8 mouse cellular contexts compared by ENCODE assay signal in genomic region chr11:4638261-4638660, GRCm38 (mm10). TPM values are rescaled to one million over a fixed set of nuclear protein-coding genes. Genes with fewer than 3 reads are reported as not detected.
A peak's percentile ranks its signal among the peaks of the same experiment; 100 is the strongest.
DNase-seq lines count a peak whose midpoint lies in the region; ATAC-seq and TF ChIP-seq lines count a peak whose summit lies in the region.

No protein-coding gene starts in this region.

- no peaks in the 10 kb centered on the region for H3K27me3 ChIP-seq in heart, embryonic 13.5 days (replicated peaks)
- H3K27me3 ChIP-seq in forebrain, embryonic 16.5 days (replicated peaks; ENCODE audit: control insufficient read depth, insufficient read depth, low read length), result no peaks in the 10 kb centered on the region

- peak overlapping the region; percentile 87 for H3K4me3 ChIP-seq in heart, embryonic 13.5 days
- H3K4me3 ChIP-seq in ES-E14 (ENCODE audit: insufficient read depth in 1 of 2, low read depth in 1 of 2, low read length in 2 of 2, poor library complexity in 1 of 2, severe bottlenecking in 1 of 2) (peak overlapping the region; percentile 86 to 99), macrophage (ENCODE audit: inconsistent target) (peak overlapping the region; percentile 81)
- peak overlapping the region; percentile 79 for H3K4me3 ChIP-seq in forebrain, embryonic 16.5 days (replicated peaks; ENCODE audit: low read length)

- peak overlapping the region; percentile 87 for H3K9ac ChIP-seq in heart, embryonic 13.5 days
- peak overlapping the region; percentile 96 for H3K9ac ChIP-seq in ES-E14 (ENCODE audit: insufficient read depth, low read depth, low read length, poor library complexity, severe bottlenecking)
- peak overlapping the region; percentile 81 for H3K9ac ChIP-seq in forebrain, embryonic 16.5 days (replicated peaks; ENCODE audit: low read depth, low read length)

- DNase-seq in heart, adult 8-10 months (ENCODE audit: low spot score), result no peak
- no peak for DNase-seq in ES-E14 (ENCODE audit: low read depth, low spot score)
- DNase-seq in left cerebral cortex, postnatal 36 days (ENCODE audit: low spot score in 2 of 2), result no peak
- DNase-seq in adrenal gland, postnatal 36 days, result no peak
- no peak for DNase-seq in adrenal gland, postnatal 14 days

- no peak for ATAC-seq in heart, embryonic 13.5 days (ENCODE audit: extremely low read depth, insufficient number of reproducible peaks, low FRiP score, low TSS enrichment)
- peak; percentile 24; the same call in 1 of the 2 replicates for ATAC-seq in forebrain, embryonic 16.5 days

- intact Hi-C loops in left cerebral cortex, postnatal 36 days (cut with DNase I), result no loop called here

- peak overlapping the region; percentile 75; the same call in 1 of the 2 replicates for H3K27ac ChIP-seq in heart, embryonic 13.5 days (replicated peaks)
- H3K27ac ChIP-seq in ES-E14 (ENCODE audit: insufficient read depth, low read depth, low read length, poor library complexity, severe bottlenecking) (no peak overlapping the region), macrophage (peak overlapping the region; percentile 52)
- H3K27ac ChIP-seq in forebrain, embryonic 16.5 days (ENCODE audit: low read length), result no peak overlapping the region

- peaks cover 56% of the 10 kb centered on the region for H3K79me2 ChIP-seq in macrophage (ENCODE audit: inconsistent target)

- in situ Hi-C loops in ES-E14 (cut with MboI; ENCODE audit: low sequenced_read_pairs in 2 of 2, unreplicated experiment in 2 of 2), result no loop called here

- 11% methylated on average over 7 of the region's 7 CpGs for WGBS in heart, embryonic 13.5 days
- WGBS in forebrain, embryonic 16.5 days, result 26% methylated on average over 7 of the region's 7 CpGs
- whole genome bisulfite sequencing in macrophage (ENCODE audit: missing documents), result 15% methylated on average over 7 of the region's 7 CpGs

- no peaks in the 10 kb centered on the region for H3K9me3 ChIP-seq in heart, embryonic 13.5 days
- H3K9me3 ChIP-seq in ES-E14 (ENCODE audit: control insufficient read depth, insufficient read depth, low read depth, low read length), result no peaks in the 10 kb centered on the region
- no peaks in the 10 kb centered on the region for H3K9me3 ChIP-seq in forebrain, embryonic 16.5 days (ENCODE audit: control insufficient read depth, low read length)

- peak overlapping the region; percentile 83 for H3K4me2 ChIP-seq in heart, embryonic 13.5 days
- H3K4me2 ChIP-seq in forebrain, embryonic 16.5 days (ENCODE audit: low read length), result peak overlapping the region; percentile 86

- H3K4me1 ChIP-seq in heart, embryonic 13.5 days, result peaks cover 23% of the 10 kb centered on the region
- peaks cover 1 to 14% of the 10 kb centered on the region in 2 experiments; a peak in 3 of 4 replicates for H3K4me1 ChIP-seq in ES-E14 (ENCODE audit: control insufficient read depth in 2 of 2, insufficient read depth in 2 of 2, low read length in 2 of 2, poor library complexity in 1 of 2)
- peaks cover 11% of the 10 kb centered on the region for H3K4me1 ChIP-seq in forebrain, embryonic 16.5 days (replicated peaks; ENCODE audit: control insufficient read depth, insufficient read depth, low read length)

- peaks cover 23% of the 10 kb centered on the region for H3K36me3 ChIP-seq in heart, embryonic 13.5 days
- H3K36me3 ChIP-seq in ES-E14 (ENCODE audit: control insufficient read depth, insufficient read depth, low read length, poor library complexity, severe bottlenecking), result peaks cover 8% of the 10 kb centered on the region; the same call in 1 of the 2 replicates
- no peaks in the 10 kb centered on the region for H3K36me3 ChIP-seq in forebrain, embryonic 16.5 days (ENCODE audit: control insufficient read depth, insufficient read depth)
- H3K36me3 ChIP-seq in macrophage (ENCODE audit: inconsistent target), result no peaks in the 10 kb centered on the region

TF ChIP-seq in ES-E14, 5 proteins besides CTCF, POLR2A, EP300 and RAD21:
- no peak for TF ChIP-seq ZC3H11A (IDR thresholded peaks at IDR 0.05; ENCODE audit: borderline replicate concordance, low read depth, low read length)
- TF ChIP-seq CHD2 (IDR thresholded peaks at IDR 0.05; ENCODE audit: low read depth, low read length), result no peak
- TF ChIP-seq ZNF384 (IDR thresholded peaks at IDR 0.05; ENCODE audit: low read depth, low read length), result no peak
- TF ChIP-seq MAFK (IDR thresholded peaks at IDR 0.05; ENCODE audit: insufficient read depth, low read depth, low read length), result no peak
- TF ChIP-seq HCFC1 (IDR thresholded peaks at IDR 0.05; ENCODE audit: borderline replicate concordance, insufficient read depth, low read length), result no peak
TF ChIP-seq in ES-E14: peak in this region for 0.

RNA-seq across cellular contexts. Expression of gene Ascc2, which starts 0.7 kb away (rescaled TPM):
- polyA plus RNA-seq in heart, embryonic 13.5 days (2015; fragmentation: Nextera tagmentation; extraction: Ambion mirVana), result 21.6 and 22.3 TPM in 2 replicates
- total RNA-seq in heart, adult 8-10 months (2022), result 10 to 100 TPM; 14.1 to 18.4 (median 15.3) TPM
- 18.9 and 23.8 TPM in 2 replicates for total RNA-seq in ES-E14 (2012; rRNA removed)
- polyA plus RNA-seq in forebrain, embryonic 16.5 days (2015; fragmentation: Nextera tagmentation; extraction: Ambion mirVana), result 25.5 and 27.3 TPM in 2 replicates
- 100 to 1,000 TPM in 23 of 26 experiments, 10 to 100 TPM in 3; 65.7 to 166 (median 132) TPM for total RNA-seq in macrophage (2018; cell fraction: chromatin; rRNA removed)
- total RNA-seq in macrophage (2018; cell fraction: cytosol; rRNA removed), result 10 to 100 TPM; 28.6 to 47.9 (median 37.2) TPM
- total RNA-seq in macrophage (2018; cell fraction: nucleus; rRNA removed), result 100 to 1,000 TPM in 8 of 26 experiments, 10 to 100 TPM in 18; 61.1 to 135 (median 87.7) TPM
- polyA plus RNA-seq in macrophage (2018), result 29.1 to 42.2 TPM (median 35.1 TPM) in 3 replicates
- 10 to 100 TPM; 15.1 to 21.6 TPM for total RNA-seq in left cerebral cortex, postnatal 36 days (2021)
- 10 to 100 TPM; 46.8 to 47.1 TPM for total RNA-seq in adrenal gland, postnatal 36 days (2021)
- total RNA-seq in adrenal gland, postnatal 14 days (2021), result 31.3 and 36.4 TPM in 2 replicates

RNA-seq across cellular contexts. Expression of gene Gm11032, which starts 18.4 kb away (rescaled TPM):
- polyA plus RNA-seq in heart, embryonic 13.5 days (2015; fragmentation: Nextera tagmentation; extraction: Ambion mirVana), result not detected in 2 replicates
- not detected for total RNA-seq in heart, adult 8-10 months (2022)
- not detected in 2 replicates for total RNA-seq in ES-E14 (2012; rRNA removed)
- not detected in 2 replicates for polyA plus RNA-seq in forebrain, embryonic 16.5 days (2015; fragmentation: Nextera tagmentation; extraction: Ambion mirVana)
- total RNA-seq in macrophage (2018; cell fraction: chromatin; rRNA removed), result not detected
- not detected for total RNA-seq in macrophage (2018; cell fraction: cytosol; rRNA removed)
- total RNA-seq in macrophage (2018; cell fraction: nucleus; rRNA removed), result not detected
- not detected in 3 replicates for polyA plus RNA-seq in macrophage (2018)
- total RNA-seq in left cerebral cortex, postnatal 36 days (2021), result not detected
- not detected for total RNA-seq in adrenal gland, postnatal 36 days (2021)
- total RNA-seq in adrenal gland, postnatal 14 days (2021), result not detected in 2 replicates

RNA-seq across cellular contexts. Expression of gene Mtmr3, which starts 43.6 kb away (rescaled TPM):
- 19.7 and 21.1 TPM in 2 replicates for polyA plus RNA-seq in heart, embryonic 13.5 days (2015; fragmentation: Nextera tagmentation; extraction: Ambion mirVana)
- 10 to 100 TPM; 46.6 to 51.9 (median 49.2) TPM for total RNA-seq in heart, adult 8-10 months (2022)
- total RNA-seq in ES-E14 (2012; rRNA removed), result 30.3 and 30.7 TPM in 2 replicates
- 42.1 and 45.3 TPM in 2 replicates for polyA plus RNA-seq in forebrain, embryonic 16.5 days (2015; fragmentation: Nextera tagmentation; extraction: Ambion mirVana)
- total RNA-seq in macrophage (2018; cell fraction: chromatin; rRNA removed), result 100 to 1,000 TPM in 17 of 26 experiments, 10 to 100 TPM in 9; 26.5 to 199 (median 152) TPM
- 10 to 100 TPM; 18.8 to 60.8 (median 54.1) TPM for total RNA-seq in macrophage (2018; cell fraction: cytosol; rRNA removed)
- 100 to 1,000 TPM in 14 of 26 experiments, 10 to 100 TPM in 12; 32.4 to 145 (median 108) TPM for total RNA-seq in macrophage (2018; cell fraction: nucleus; rRNA removed)
- polyA plus RNA-seq in macrophage (2018), result 29.0 to 45.2 TPM (median 31.3 TPM) in 3 replicates
- 10 to 100 TPM; 69.0 to 73.5 TPM for total RNA-seq in left cerebral cortex, postnatal 36 days (2021)
- 10 to 100 TPM; 55.6 to 64.4 TPM for total RNA-seq in adrenal gland, postnatal 36 days (2021)
- total RNA-seq in adrenal gland, postnatal 14 days (2021), result 49.8 and 53.9 TPM in 2 replicates

Comparison
In these comparisons a context has a peak if more than half of its experiments do, and no peak if none do; other contexts are left out.
1. H3K27ac ChIP-seq: peak in heart, embryonic 13.5 days (single experiment) and macrophage (single experiment); none in ES-E14 (single experiment) and forebrain, embryonic 16.5 days (single experiment).
2. Peak in every context shown above with its lines, with median percentiles within 50 percentile points of each other: H3K4me3 ChIP-seq and H3K9ac ChIP-seq.